Mouse (Mus musculus): ENCODE measurements around the gene Insr.

Gene Insr

DNA sequence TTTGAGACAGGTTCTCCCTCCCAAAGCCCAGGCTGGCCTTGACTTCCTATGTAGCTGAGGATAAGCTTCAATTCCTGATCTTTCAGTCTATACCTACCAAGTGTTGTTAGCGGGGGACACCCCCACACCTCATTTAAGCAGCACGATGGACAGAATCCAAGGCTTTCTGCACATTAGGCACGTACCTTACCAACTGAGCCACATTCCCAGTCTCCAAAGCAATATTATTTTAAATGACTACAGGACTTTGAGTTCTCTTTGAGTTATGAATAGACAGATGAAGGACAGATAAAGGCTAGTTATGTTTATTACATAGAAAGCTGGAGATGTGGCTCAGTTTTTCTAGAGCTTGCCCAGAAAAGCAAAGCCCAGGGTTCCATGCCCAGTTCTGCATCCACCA lies 5.6 kb downstream of the Insr start:
- no peak for DNase-seq

DNA sequence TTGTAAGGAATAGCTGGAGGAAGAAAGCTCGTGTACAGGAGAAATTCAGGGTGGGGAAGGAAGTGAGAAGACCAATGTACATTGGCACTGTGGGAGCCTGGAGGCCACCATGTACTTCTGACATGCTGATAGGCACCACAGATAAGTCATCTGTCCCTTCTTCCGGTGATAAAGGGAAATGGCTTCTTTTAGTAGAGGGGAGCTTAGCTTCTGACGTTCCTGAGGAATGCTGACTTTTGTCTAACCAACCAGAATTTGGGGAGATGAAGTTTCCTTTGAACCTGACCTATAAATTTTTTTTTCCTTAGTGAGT lies 12.0 kb downstream of the Insr start:
- no peak for DNase-seq

DNA sequence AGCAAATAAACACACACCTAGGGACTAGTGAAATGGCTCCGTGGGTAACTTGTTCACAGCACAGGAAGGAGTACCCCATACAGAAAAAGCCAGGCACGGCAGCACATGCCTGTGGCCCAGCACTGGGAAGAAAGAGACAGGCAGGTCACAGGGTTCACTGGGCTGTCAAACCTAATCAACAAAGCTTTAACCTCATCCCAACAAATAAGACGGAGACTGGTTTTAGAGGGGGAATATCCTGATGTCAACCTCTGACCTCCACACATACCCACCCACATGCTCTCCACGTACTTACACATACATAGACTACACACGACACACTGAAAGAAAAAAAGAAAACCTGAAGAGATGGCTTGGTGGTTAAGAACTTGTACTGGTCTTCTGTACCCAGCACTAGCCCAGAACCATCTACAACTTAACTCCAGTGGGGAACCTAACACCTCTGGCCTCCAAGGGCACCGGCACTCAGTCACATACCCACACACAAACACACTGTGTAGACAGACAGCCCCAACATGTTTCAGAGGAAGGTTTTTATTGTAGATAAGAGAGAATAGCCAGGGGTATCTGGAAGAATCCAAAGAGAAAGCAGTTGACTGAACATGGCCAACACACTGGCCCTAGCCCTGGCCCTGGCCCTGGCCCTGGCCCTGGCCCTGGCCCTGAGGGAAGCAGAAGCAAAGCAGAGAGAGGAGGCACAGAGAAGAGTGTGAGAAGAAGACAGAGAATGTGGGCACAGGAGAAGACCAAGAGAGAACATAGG lies 12.6 kb downstream of the Insr start:
- DNase-seq: no peak

DNA sequence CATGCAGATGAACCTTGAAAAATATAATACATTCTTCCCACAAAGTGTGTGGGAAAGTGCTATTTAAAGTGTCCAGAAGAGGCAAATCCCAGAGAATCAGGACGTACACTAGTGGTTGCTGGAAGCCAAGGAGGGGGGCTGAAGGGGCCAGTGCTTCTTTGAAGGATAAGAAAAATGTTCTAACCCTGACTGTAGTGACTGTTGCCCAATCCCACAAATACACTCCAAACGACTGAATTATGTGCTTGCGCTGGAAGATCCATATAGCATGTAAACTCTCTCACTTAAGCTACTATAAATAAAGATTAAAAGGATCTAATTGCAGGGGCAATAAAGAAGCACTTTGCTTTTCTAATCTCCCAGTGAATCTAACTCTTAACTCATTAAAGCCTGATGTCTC lies 14.2 kb downstream of the Insr start:
- DNase-seq: no peak

- DNase-seq: no peak
These were observed 16.6 kb downstream of the Insr start for GRCm38 (mm10) chr8:3262779-3263178.

- no peak for DNase-seq
These were observed 18.3 kb downstream of the Insr start for GRCm38 (mm10) chr8:3261101-3261500.

DNA sequence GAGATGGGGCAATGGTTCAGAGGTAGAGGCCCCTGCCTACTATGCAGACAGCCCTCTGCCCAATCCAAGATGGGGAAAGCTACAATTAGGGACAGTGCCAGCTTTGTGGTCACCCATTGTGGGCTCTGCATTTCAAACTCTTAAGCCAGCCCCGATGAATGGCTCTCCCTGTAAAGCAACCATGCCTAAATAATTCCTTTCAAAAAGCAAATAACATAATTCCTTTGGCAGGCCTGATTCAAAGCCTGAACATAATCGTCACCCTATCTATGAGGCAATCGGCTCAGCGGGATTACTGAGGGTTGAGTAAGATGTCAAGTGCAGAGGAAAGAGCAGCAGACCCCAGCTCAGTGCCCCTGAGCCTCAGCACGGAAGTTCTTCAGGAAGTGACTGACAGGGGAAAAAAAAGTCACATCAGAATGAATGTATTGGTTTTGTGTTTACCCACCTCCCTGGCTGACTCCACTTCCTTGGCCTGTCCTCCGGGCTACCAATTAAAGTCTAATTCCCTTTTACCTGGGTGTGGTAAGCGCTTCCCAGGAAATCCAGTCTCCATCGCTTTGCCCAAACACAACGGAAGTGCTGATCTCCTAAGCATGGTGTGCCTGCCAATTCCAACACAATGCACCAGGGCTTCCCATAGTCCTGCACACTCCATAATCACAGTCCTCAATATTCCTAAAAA lies 19.1 kb downstream of the Insr start:
- no peak for DNase-seq

DNA sequence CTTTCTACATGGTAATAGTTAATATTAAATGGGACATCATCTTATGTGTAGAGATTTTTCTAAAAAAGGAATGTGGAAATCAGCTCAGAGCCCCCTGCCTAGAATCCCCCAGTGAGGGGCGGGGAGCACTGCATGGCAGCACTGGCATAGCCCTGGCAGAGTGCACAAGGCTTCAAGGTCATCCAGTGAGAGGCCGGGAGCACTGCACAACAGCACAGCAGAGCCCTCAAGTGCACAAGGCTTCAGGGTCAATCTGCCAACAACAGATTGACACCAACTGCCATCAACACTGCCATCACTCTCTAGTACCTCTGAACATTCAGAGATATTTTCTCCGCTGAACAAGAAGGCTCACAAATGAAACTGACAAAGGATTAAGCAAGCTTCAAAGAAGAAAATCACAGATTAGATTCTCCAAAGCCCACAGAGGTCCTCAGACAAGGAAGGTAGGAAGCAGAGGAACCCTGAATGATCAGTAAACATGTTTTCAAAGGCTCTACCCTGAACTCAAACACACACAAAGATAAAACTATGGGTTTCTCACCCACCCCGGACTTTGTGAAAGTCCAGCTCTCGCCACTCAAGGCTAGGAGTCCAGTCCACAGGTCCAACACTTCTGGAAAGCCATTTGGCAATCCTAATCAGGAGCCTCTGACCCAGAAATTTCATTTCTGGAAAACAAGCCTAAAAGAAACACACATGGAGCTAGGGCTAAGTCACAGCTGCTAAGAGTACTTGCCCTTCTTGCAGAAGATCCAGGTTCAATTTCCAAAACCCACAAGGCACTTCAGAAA lies 23.1 kb downstream of the Insr start:
- no peak for DNase-seq

DNA sequence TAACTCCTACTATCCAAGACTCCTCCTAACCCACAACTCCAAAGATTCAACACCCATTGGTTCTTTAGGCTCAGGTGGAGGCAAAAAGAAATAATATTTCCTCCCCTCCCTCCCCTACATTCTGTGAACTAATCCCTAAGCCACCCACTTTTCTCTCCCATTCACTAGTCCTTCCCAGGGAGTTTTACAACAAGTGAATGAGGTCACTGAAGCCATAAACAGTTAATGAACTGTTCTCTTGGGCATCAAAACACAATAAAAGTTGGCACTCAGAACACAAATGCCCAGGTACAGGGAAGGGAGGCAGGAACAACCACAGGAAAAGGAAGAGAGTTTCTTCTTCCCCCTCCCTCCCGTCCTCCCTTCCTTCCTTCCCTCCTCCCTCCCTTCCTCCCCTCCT lies 24.1 kb downstream of the Insr start:
- DNase-seq: no peak

GRCm38 (mm10) chr8:3253179-3253578 lies 26.2 kb downstream of the Insr start:
- DNase-seq: no peak

GRCm38 (mm10) chr8:3252665-3253064 lies 26.8 kb downstream of the Insr start:
- DNase-seq: no peak

- no peak for DNase-seq
These were observed 28.3 kb downstream of the Insr start for GRCm38 (mm10) chr8:3251101-3251500.

DNA sequence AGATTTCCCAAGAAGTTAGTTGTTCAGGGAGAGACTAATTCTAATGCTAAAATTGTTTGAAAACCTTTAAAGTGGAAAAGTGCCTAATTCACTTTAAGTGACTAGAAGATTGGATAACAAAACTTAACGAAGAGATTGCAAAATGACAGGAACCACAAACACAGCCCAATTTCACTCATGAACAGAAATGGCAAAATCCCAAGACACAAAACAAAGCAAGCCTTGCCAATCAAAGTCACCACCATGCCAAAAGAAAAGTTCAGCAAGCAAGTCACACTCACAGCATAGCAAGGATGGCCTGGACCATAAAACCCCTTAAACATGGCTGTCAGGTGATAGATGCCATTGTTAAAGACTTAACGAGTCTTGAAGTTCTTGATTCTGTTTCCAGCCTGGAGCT lies 29.5 kb downstream of the Insr start:
- no peak for DNase-seq

- DNase-seq: no peak
These were observed 30.7 kb downstream of the Insr start for GRCm38 (mm10) chr8:3248704-3249103.

- no peak for DNase-seq
These were observed 32.3 kb downstream of the Insr start for GRCm38 (mm10) chr8:3247129-3247528.

- DNase-seq: no peak
These were observed 36.2 kb downstream of the Insr start for GRCm38 (mm10) chr8:3243229-3243628.

DNA sequence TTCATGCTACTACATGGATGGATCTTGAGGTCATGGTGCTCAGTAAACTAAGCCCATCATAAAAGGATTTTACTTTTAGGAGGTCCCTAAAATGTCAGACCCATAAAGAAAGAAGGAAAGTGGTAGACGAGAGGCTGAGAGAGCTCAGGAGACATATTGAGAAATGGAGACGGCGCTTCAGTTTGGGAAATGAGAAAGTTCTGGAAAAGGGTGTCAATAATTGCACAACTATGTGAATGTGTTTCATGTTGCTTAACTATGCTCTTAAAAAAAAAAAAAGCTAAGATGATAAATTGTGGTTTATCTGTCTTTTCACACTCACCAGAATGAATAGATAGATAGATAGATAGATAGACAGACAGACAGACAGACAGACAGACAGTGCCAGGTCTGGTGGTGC lies 38.7 kb downstream of the Insr start:
- no peak for DNase-seq

- DNase-seq: no peak
These were observed 39.8 kb downstream of the Insr start for GRCm38 (mm10) chr8:3239641-3240040.

- DNase-seq: no peak
These were observed 40.6 kb downstream of the Insr start for GRCm38 (mm10) chr8:3238792-3239191.

DNA sequence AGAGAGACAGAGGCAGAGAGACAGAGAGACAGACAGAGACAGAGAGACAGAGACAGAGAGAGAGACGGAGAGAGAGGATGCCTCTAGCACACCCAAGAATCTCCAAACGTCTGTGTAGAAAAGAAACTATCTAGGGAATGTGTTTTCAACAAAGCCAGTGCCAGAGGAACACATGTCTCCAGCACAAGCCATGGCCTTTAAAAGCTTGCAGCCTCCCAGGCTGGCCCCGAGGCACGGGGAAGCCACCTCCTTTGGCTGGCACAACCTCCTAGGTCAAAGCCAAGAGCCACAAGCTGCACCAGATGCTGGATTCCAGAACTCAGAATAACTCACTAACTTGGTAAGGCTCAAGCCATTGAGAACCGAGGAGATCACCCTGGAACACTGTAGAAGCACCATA lies 42.1 kb downstream of the Insr start:
- no peak for DNase-seq

- DNase-seq: no peak
These were observed 43.1 kb downstream of the Insr start for GRCm38 (mm10) chr8:3236277-3236676.

DNA sequence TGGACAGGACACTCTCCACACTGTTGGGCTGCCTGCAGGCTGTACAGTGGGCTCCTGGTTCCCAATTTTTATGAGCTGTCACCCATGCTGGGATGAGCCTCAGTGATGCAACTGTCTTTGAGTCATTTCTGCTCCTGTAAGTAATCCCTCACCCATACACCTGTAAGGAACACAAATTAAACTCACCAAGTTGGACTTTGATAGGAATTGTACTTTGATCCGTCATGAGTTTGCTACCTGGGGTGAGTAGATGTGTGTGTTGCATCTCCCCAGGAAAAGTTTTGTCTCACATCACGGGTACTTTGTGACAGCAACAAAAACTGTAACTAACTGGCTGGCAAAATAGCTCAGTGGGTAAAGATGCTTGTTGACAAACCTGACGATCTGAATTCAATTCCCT lies 44.8 kb downstream of the Insr start:
- no peak for DNase-seq

DNA sequence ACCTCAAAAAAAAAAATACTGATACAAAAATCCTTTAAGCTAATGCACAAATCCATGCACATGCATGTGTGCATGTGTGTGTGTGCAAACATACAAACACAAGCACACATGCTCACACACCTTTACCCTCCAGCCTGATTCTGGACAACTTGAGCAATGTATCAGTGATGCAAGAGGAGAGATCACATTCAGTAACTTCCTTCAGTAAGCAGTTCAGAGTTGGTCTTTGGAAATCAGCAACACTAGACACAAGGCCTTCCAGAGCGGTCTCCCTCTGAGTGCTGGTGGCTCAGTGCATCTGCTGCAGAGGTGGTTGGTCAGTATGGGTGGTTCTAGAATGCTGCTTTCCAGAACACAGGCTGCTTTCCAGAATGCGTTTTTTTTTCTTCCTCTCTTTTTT lies 46.8 kb downstream of the Insr start:
- DNase-seq: no peak

Measured in cerebellum, adult 9-11 months (tissue).